Mouse (Mus musculus) myocyte (in vitro differentiated cells): ENCODE data around the gene Plxna1.

Experiments
- CEBPB ChIP-seq: IDR thresholded peaks from 2 replicates; pipeline ENCODE4 v1.6.1; 2011; ENCODE audit warnings: mild to moderate bottlenecking, moderate library complexity; ENCODE audit not compliant: poor library complexity, insufficient read depth, severe bottlenecking
- E2F4 ChIP-seq: IDR thresholded peaks from one replicate; pipeline ENCODE4 v1.6.1; 2011; ENCODE audit warnings: mild to moderate bottlenecking, control low read depth, moderate library complexity; ENCODE audit not compliant: insufficient read depth
- MAX ChIP-seq: IDR thresholded peaks from one replicate; pipeline ENCODE4 v1.6.1; 2011; ENCODE audit warnings: low read depth, mild to moderate bottlenecking, control low read depth
- MYOG ChIP-seq, 3 experiments: IDR thresholded peaks; one replicate each; pipeline ENCODE4 v1.6.1; 2011; ENCODE audit warnings: control low read depth in 2 of 3, low read depth in 2 of 3, mild to moderate bottlenecking in 2 of 3; ENCODE audit not compliant: insufficient read length in 2 of 3, control insufficient read depth in 1 of 3, insufficient read depth in 1 of 3
- POLR2A ChIP-seq: IDR thresholded peaks from one replicate; pipeline ENCODE4 v1.6.1; 2011; ENCODE audit warnings: low read depth, mild to moderate bottlenecking, control low read depth, moderate library complexity; ENCODE audit not compliant: insufficient read length
- POLR2AphosphoS2 ChIP-seq: IDR thresholded peaks from one replicate; pipeline ENCODE4 v1.6.1; 2011; ENCODE audit warnings: low read depth, control low read depth; ENCODE audit not compliant: insufficient read length
- TCF12 ChIP-seq: IDR thresholded peaks from one replicate; pipeline ENCODE4 v1.6.1; 2011; ENCODE audit warnings: mild to moderate bottlenecking, control low read depth; ENCODE audit not compliant: poor library complexity, insufficient read depth, severe bottlenecking
- USF1 ChIP-seq: IDR thresholded peaks from one replicate; pipeline ENCODE4 v1.6.1; 2011; ENCODE audit warnings: low read depth, mild to moderate bottlenecking, control low read depth, moderate library complexity

- TF ChIP-seq CEBPB (no peak), POLR2A (no peak), E2F4 (no peak), MAX (no peak), POLR2AphosphoS2 (no peak), USF1 (no peak), TCF12 (no peak), MYOG (IDR thresholded peaks at IDR 0.05; ENCODE audit: control insufficient read depth in 1 of 3, insufficient read depth in 1 of 3, insufficient read length in 2 of 3, low read depth in 2 of 3) (no peak)
Measured at GRCm38 (mm10) chr6:89296001-89296709, 66.3 kb downstream of the Plxna1 start.
